ENCODE assay signal across 15 mouse cellular contexts in the genomic region with DNA sequence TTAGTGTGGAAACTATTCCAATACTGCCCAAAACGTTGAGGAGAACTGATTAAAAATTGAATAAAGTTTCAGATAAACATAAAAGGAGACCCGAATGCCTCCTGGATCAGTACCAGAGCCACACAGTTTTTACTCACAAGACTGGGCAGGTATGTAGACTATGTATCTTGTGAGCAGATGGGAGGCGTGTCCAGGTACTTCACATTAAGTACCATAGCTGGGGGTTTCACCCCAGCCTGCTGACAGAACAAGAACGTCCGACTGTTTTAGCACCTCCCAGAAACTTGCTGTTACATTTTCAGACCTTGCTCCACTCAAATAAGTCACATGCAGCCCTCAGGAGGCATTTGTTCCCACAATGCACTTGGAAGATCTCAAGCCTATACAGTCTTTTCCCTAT.
"Had no signal": no experiment of that assay in that cellular context is flagged by ENCODE, and none has a peak within 500 bp of the region (broad histone marks: within the 10 kb centered on the region; RNA-seq: fewer than 3 reads in every experiment).

No protein-coding gene starts in this region.

- H3K9ac ChIP-seq: liver, embryonic 13.5 days; liver, embryonic 15.5 days; liver, postnatal 0 days; midbrain, embryonic 13.5 days; midbrain, embryonic 15.5 days; neural tube, embryonic 12.5 days had no signal

- H3K36me3 ChIP-seq: liver, embryonic 13.5 days; liver, embryonic 15.5 days; midbrain, embryonic 13.5 days; midbrain, embryonic 15.5 days; neural tube, embryonic 12.5 days had no signal

- H3K4me1 ChIP-seq: liver, embryonic 13.5 days; liver, embryonic 15.5 days; midbrain, embryonic 13.5 days; midbrain, embryonic 15.5 days; neural tube, embryonic 12.5 days had no signal

- H3K4me3 ChIP-seq: liver, embryonic 13.5 days; liver, embryonic 15.5 days; megakaryocyte, embryonic 14.5 days; midbrain, embryonic 13.5 days; midbrain, embryonic 15.5 days; neural tube, embryonic 12.5 days had no signal

- H3K9me3 ChIP-seq: liver, embryonic 13.5 days; liver, embryonic 15.5 days; megakaryocyte, embryonic 14.5 days; midbrain, embryonic 13.5 days; midbrain, embryonic 15.5 days; neural tube, embryonic 12.5 days had no signal

- DNase-seq: liver; liver, embryonic 13.5 days; liver, postnatal 0 days; right cerebral cortex, postnatal 14 days; thymus, adult 18-20 months; thymus, postnatal 14 days; thymus, postnatal 36 days had no signal

- H3K4me2 ChIP-seq: liver, embryonic 11.5 days; liver, embryonic 13.5 days; liver, embryonic 15.5 days; midbrain, embryonic 11.5 days; midbrain, embryonic 13.5 days; midbrain, embryonic 15.5 days; neural tube, embryonic 12.5 days had no signal

- H3K27ac ChIP-seq: liver, embryonic 13.5 days; liver, embryonic 15.5 days; macrophage; midbrain, embryonic 13.5 days; midbrain, embryonic 15.5 days; neural tube, embryonic 12.5 days had no signal

- ATAC-seq: liver, postnatal 0 days; midbrain, embryonic 13.5 days; midbrain, embryonic 15.5 days had no signal

- H3K27me3 ChIP-seq: liver, embryonic 13.5 days; liver, embryonic 15.5 days; midbrain, embryonic 13.5 days; midbrain, embryonic 15.5 days; neural tube, embryonic 12.5 days had no signal
